Mouse (Mus musculus) retina, postnatal 1 day (tissue): ENCODE data around the gene Taok2.
A peak's percentile ranks its signal among the peaks of the same experiment; 100 is the strongest.

ENCODE experiments used
- DNase-seq: peaks from one replicate; pipeline ENCODE4 v3.0.0-alpha.2; 2012

Gene Taok2

DNA sequence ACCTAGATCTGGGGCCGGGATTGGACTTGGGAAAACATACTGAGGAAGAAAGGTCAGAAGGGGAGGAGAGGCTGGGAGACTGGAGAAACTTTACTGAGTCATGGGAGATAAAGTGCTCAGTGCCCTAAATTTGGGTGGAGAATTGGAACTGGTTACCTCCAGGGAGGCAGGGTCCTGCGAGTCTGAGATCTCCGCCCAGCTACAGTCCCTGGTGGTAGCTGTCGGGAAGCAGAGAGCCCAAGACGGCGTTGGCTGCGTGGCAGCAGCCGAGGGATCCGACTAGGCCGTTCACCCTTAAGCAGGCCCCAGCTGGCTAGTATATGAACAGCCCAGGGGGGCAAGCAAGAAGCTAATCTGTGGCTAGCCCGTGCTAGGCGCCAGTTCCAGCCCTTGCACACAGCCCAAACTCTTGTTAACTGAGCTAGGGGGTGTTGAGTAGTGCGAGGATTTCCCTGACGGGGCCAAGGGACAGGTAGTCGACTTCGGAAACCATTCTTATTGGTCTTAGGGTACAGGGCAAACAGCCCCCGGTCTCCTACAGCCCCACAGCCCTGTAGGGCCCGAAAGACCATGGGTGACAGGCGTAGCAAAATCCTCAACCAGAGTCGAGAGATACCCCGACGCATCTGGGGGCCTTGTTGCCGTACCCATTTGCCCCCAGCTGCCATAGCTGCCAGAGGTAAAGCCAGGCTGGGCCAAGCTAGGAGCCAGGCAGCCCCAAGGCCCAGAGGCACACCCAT is 14.6 kb downstream of the Taok2 start:
- DNase-seq, result no peak

DNA sequence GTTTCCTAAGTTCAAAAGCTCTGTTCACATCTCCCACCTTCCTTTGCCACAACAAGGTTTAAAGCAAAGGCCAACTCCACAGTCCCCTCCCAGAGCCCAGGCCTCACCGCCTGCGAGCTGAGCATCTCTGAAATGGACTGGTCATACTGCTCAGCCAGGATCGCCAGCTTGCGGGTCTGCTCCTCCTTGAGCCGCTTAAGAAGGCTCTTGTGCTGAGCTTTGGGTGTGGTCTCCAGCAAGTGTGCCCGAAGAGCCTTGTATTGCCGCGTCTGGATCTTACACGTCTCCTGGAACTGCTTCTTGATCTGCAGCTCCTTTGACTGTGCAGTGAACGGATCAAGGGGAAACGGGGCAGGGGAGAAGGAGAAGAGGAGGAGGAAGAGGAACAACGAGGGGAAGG is 16.5 kb downstream of the Taok2 start:
- no peak for DNase-seq

GRCm38 (mm10) chr7:126867534-126867933 is 17.0 kb downstream of the Taok2 start:
- DNase-seq, result no peak

- no peak for DNase-seq
Observed at GRCm38 (mm10) chr7:126863791-126864190, 20.7 kb downstream of the Taok2 start.

- DNase-seq, result peak; percentile 97
Observed at GRCm38 (mm10) chr7:126862147-126862784, 22.2 kb downstream of the Taok2 start, which contains the start of gene Ino80e. Gene Ino80e (minus strand): TSS chr7:126862377.

- peak; percentile 96 for DNase-seq
Observed at GRCm38 (mm10) chr7:126861429-126862130, 22.9 kb downstream of the Taok2 start, which contains the start of gene Hirip3. Gene Hirip3 (plus strand): TSS chr7:126861972.

DNA sequence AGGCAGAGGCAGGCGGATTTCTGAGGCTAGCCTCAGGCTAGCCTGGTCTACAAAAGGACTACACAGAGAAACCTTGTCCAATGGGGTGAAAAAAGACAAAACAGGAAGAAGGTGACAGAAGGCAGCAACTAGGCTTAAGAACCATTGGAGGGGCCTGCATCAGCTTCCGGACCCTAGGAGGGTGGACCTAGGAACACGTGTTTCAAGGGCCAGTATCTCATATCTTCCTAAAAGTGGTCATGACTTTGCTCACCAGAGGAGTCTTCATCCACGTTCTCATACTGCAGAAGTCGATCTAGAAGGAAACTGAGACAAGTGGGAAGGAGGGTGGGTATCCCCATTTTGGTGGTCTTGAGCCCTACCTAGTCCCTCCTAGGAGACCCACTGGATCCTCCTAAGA is 23.5 kb downstream of the Taok2 start:
- DNase-seq, result no peak

DNA sequence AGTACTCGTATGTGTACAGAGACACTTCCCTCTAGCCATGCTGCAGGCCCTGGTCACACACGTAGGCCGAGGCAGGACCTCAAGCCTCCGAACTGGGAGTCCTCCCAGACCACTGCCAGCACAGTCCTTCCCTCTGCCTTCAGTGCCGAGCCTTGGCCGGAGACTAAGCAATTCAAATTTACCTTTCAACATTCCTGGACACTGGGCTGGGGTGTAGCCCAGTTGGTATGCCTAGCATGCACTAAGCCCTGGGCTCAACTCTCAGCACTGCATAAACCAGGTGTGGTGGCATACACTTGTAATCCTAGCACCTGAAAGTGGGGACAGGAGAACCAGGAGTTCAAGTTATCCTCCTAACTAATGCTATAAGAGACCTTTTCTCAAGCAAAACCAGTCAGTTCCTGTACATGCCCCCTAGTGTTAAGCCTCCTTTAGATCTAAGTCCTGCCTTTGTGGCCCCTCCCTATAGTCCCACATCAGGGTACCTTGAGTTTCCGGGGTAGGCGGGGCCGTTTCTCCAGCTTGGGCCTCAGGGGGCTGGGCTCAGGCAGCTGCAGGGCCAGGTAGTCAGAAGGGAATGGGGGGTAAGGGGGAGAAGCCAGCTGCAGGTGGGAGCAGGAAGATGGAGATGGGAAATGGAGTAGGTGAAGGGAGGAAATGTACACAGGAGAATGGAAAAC is 27.6 kb downstream of the Taok2 start:
- no peak for DNase-seq

DNA sequence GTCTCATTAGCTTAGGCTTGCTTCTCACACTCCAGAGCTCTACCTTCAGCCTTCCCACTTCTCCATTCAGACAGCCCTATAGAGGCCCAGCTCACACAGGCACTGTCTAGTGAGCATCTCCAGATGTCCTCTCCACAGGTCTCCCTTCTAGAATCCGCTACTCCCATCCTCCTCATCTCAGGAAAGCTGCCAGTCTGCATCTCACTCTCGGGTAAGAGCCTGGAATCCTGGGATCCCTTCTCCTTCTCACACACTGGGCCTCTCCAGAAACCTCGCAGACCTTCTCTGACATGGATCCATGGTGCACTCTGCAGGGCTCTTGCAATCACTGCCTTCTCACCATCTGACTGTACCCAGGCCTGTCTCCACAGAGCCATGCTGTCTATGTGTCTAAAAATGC is 28.9 kb downstream of the Taok2 start:
- no peak for DNase-seq

GRCm38 (mm10) chr7:126853454-126853853 is 31.0 kb downstream of the Taok2 start:
- DNase-seq, result no peak

- DNase-seq, result no peak
Observed at GRCm38 (mm10) chr7:126851192-126851591, 33.3 kb downstream of the Taok2 start.

DNA sequence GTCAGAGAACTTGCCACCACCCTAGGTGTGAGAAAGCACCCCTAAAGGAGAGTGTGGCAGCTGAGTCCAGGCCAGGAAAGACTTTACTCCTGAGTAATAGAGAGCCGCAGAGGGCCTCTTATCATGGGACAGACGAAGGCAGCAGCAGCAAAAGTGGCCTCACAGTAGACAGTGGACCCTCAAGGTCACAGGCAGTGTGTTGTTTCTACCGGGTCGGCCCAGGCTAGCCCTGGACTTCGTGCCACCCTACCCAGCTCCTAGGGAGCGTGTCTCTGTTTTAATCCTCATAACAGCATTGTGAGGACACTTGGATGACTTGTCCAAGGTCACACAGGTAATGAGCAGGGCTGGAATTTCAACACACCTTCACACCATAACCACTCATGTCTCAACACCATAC is 34.3 kb downstream of the Taok2 start:
- DNase-seq, result no peak

GRCm38 (mm10) chr7:126848794-126849193 is 35.7 kb downstream of the Taok2 start:
- DNase-seq, result peak; percentile 20

GRCm38 (mm10) chr7:126847421-126848398 is 36.8 kb downstream of the Taok2 start:
- DNase-seq, result peak; percentile 92

DNA sequence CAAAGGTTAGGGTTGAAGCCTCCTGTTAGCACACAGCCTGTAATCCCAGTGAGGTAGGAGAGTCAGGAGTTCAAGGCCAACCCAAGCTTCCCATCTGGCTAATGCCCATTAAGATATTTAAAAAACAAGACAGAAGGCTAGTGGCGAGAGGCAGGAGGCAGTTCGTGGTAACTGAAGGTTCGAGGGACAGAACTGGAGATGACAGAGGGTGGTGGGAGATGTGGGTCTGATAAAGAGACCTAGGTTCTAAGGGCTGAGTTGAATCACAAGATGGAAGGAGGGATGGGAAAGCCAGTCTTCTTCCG is 37.4 kb downstream of the Taok2 start, which contains the start of gene Doc2a:
Gene Doc2a, plus strand, starts transcription at position 301 of the 305 bp plus-strand sequence.
- DNase-seq, result no peak

DNA sequence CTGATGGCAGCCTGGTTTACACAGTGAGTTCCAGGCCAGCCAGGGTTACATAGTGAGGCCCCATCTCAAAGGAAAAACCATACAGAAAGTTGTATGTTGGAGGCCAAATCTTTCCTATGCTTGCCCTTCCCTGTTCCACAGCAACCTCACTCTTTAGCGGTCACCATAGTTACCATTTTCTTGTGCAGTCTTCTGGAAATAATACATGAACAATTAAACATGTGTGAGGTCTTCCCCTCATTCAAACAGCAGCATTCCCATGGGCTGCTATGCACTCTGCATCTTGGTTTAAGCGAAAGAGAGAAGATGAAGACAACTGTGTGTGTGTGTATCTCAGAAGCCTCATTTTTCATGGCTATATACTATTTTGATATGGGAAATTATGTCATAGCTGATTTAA is 39.0 kb downstream of the Taok2 start:
- DNase-seq, result peak; percentile 76

DNA sequence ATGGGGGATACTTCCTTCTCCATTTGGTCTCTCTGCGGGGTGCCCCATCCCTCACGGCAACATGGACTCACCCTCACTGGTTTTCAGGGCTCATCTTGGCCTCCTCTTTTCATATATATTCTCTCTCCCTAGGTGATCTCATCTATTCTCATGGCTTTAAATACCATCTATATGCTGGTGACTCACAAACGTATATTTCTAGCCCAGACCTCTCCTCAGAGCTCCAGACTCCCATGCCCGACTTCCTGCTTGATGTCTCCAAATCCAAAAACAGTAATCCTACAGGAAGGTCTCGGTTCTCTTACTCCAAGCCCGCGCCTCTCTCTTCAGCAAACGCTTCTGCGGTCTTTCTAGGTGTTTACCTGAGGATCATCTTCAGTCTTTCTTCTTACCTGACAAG is 41.2 kb downstream of the Taok2 start:
- no peak for DNase-seq

DNA sequence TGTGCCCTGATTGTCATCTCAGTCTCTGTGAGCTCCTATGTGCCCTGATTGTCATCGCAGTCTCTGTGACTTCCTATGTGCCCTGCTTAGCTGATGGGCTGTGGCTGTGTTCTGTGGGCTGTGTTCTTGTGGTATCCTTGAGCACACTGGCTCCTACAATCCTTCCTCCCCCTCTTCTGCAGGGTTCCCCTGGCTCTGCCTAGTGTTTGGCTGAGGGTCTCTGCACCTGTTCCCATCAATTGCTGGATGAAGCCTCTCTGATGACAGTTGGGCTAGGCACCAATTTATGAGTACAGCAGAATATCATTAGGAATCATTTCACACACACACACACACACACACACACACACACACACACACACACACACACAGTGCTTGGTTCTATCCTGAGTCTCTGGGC is 51.2 kb downstream of the Taok2 start:
- DNase-seq, result no peak

DNA sequence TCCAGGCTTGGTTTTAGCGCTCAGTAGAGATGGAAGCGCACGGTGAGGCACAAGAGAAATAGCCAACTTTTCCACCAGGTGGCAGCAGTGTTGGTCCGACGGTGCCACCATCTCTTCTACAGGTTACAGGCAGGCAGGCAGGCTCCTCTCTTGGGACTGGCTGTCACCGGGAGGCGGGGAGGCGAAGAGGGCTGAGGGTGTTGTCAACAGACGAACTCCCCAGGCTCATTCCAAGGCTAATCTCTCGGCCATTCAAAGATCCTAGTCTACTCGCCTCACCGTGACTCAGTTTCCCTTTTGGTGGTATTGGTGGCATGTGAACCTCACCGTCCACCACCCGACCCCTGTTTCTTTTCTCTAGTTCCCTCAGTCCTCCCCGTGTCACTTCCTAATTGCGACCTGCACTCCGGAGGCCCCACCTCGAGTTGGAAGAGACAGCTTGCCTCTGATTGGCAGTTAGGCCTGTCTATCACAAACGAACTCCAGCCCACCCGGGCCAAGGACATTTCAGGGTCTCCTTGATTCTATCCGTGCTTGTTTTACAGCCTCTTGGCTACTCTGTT is 52.4 kb downstream of the Taok2 start:
- DNase-seq, result peak; percentile 91

GRCm38 (mm10) chr7:126831539-126831938 is 53.0 kb downstream of the Taok2 start, which contains the start of gene 4930451I11Rik:
Gene 4930451I11Rik (minus strand): TSS chr7:126831639.
- DNase-seq, result no peak

DNA sequence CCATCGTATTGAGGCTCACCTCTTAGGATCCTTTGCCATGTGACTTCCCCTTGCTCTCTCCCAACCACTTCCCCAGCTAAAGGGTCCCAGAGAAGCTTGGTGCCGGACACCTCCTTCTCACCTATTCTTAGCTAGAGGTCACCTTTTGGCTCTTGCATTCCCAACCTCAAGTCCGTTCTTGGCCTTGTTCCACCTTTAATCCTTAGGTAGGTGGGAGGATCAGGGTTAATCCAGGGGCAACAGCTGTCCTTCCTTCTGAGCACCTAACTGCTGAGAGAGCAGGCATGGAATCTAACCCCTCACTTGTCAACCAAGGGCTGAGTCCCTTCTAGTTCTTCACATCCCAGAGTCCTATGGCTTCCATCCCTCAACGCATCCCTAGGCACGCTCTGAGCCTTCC is 58.6 kb downstream of the Taok2 start:
- peak; percentile 50 for DNase-seq

- DNase-seq, result peak; percentile 30
Observed at GRCm38 (mm10) chr7:126825403-126825802, 59.1 kb downstream of the Taok2 start.
